Mouse (Mus musculus) kidney, postnatal 0 days (tissue): ENCODE data around the gene Zfp36l2. TPM values are rescaled to one million over a fixed set of nuclear protein-coding genes. Genes with fewer than 3 reads are reported as not detected.

Experiments used
- ATAC-seq: fragments of 200-750 bp; cut with Nextera tagmentation; replicated peaks from 2 replicates; pipeline ENCODE4 v1.8.0; 2017; ENCODE audit warnings: low read depth, moderate number of reproducible peaks, moderate TSS enrichment, moderate library complexity; ENCODE audit not compliant: low FRiP score
- DNase-seq: peaks from one replicate; pipeline ENCODE4 v3.0.0-alpha.2; 2016; ENCODE audit warnings: low spot score
- H3K27ac ChIP-seq: fragments of 300-500 bp; sonication (generic); 2 replicates; pipeline ENCODE4 v1.5.1; 2014; ENCODE audit warnings: mild to moderate bottlenecking
- H3K27me3 ChIP-seq: fragments of 300-500 bp; sonication (generic); 2 replicates; pipeline ENCODE4 v1.6.1; 2014; ENCODE audit warnings: low read length, mixed read lengths; ENCODE audit not compliant: insufficient read depth
- H3K36me3 ChIP-seq: fragments of 300-500 bp; sonication (generic); 2 replicates; pipeline ENCODE4 v1.6.1; 2014; ENCODE audit warnings: low read length, mixed read lengths; ENCODE audit not compliant: insufficient read depth
- H3K4me1 ChIP-seq: fragments of 300-500 bp; sonication (generic); replicated peaks from 2 replicates; pipeline ENCODE4 v1.6.1; 2014; ENCODE audit warnings: antibody characterized with exemption, low read length, mixed read lengths; ENCODE audit not compliant: insufficient read depth
- H3K4me2 ChIP-seq: fragments of 300-500 bp; sonication (generic); 2 replicates; pipeline ENCODE4 v1.6.1; 2014; ENCODE audit warnings: mild to moderate bottlenecking, low read length, moderate library complexity, mixed read lengths
- H3K4me3 ChIP-seq: fragments of 300-500 bp; sonication (generic); replicated peaks from 2 replicates; pipeline ENCODE4 v1.5.1; 2014; ENCODE audit warnings: low read depth, low read length
- H3K9ac ChIP-seq: fragments of 300-500 bp; sonication (generic); 2 replicates; pipeline ENCODE4 v1.6.1; 2014; ENCODE audit warnings: low read depth, low read length
- H3K9me3 ChIP-seq: fragments of 300-500 bp; sonication (generic); replicated peaks from 2 replicates; pipeline ENCODE4 v1.6.1; 2016; ENCODE audit warnings: low read length, inconsistent platforms, mixed read lengths
- CTCF ChIP-seq: IDR thresholded peaks from 2 replicates; pipeline ENCODE4 v1.5.1; 2016; ENCODE audit warnings: antibody characterized with exemption, low read depth, mild to moderate bottlenecking, moderate library complexity
- WGBS: fragments of 180-500 bp; shearing (Covaris S2); extraction: QIAGEN DNeasy Blood & Tissue Kit; methylation state at CpG from one replicate; pipeline ENCODE4 v1.1.7; 2014; 5-methylcytosine and 5-hydroxymethylcytosine counted together
- polyA plus RNA-seq: library from polyadenylated mRNA; unstranded; fragments of >200 nt; fragmentation: Nextera tagmentation; extraction: Ambion mirVana; gene quantifications from 2 replicates; pipeline ENCODE4 v1.2.1, GENCODE M21; 2015

Gene Zfp36l2
- polyA plus RNA-seq, 1 experiment from 2014 or later, result 21.3 TPM

DNA sequence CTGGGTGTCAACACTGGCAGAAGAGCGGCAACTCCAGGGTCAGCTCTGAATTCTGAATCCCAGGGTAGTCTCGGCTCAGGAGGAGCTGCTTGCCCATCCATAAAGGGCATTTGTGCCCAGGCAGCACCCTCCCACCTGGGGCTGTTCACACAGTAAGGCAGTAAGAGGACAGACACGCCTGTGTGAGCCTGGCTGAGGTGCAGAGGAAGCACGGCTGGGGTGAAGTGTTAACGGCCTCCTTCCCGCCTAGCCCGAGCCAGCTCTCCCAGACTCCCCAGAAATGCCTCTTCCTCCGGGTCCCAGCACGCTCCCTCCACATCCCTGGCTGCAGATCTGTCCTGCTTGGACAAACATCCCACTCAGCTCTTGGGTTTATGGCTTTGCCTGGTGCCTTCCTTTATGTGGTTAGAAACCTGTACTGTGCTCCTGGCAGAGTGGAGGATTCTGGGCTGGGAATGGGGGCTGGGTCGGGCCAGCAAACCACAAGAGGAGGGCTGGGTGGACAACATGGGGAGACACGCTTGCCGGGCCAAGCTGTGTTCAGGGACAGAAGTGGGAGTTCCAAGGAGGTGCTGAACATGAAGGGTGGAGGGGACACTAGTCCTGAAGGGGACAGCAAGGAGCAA lies 44.4 kb downstream of the Zfp36l2 start:
- no peak for TF ChIP-seq CTCF
- Histone ChIP-seq H3K4me2 (no peak overlapping the region), H3K9me3 (no peaks in the 10 kb centered on the region), H3K4me3 (no peak overlapping the region), H3K36me3 (no peaks in the 10 kb centered on the region), H3K27ac (peak overlapping the region; percentile 33; the same call in 1 of the 2 replicates), H3K27me3 (no peaks in the 10 kb centered on the region), H3K9ac (no peak overlapping the region), H3K4me1 (peaks cover 29% of the 10 kb centered on the region)
- 17% methylated on average over 12 of the region's 12 CpGs for WGBS
- ATAC-seq (peak; percentile 53), DNase-seq (no peak)

GRCm38 (mm10) chr17:84141691-84142090 lies 46.1 kb downstream of the Zfp36l2 start:
- 64% methylated on average over 6 of the region's 6 CpGs for WGBS
- Histone ChIP-seq H3K9me3 (no peaks in the 10 kb centered on the region), H3K27me3 (no peaks in the 10 kb centered on the region), H3K4me1 (peaks cover 40% of the 10 kb centered on the region), H3K36me3 (no peaks in the 10 kb centered on the region), H3K27ac (peak overlapping the region; percentile 62), H3K4me2 (no peak overlapping the region), H3K9ac (no peak overlapping the region), H3K4me3 (no peak overlapping the region)
- DNase-seq (no peak), ATAC-seq (no peak)
- no peak for TF ChIP-seq CTCF

GRCm38 (mm10) chr17:84140822-84141507 lies 46.8 kb downstream of the Zfp36l2 start:
- 60% methylated on average over 10 of the region's 10 CpGs for WGBS
- H3K4me1 ChIP-seq, result peaks cover 41% of the 10 kb centered on the region

DNA sequence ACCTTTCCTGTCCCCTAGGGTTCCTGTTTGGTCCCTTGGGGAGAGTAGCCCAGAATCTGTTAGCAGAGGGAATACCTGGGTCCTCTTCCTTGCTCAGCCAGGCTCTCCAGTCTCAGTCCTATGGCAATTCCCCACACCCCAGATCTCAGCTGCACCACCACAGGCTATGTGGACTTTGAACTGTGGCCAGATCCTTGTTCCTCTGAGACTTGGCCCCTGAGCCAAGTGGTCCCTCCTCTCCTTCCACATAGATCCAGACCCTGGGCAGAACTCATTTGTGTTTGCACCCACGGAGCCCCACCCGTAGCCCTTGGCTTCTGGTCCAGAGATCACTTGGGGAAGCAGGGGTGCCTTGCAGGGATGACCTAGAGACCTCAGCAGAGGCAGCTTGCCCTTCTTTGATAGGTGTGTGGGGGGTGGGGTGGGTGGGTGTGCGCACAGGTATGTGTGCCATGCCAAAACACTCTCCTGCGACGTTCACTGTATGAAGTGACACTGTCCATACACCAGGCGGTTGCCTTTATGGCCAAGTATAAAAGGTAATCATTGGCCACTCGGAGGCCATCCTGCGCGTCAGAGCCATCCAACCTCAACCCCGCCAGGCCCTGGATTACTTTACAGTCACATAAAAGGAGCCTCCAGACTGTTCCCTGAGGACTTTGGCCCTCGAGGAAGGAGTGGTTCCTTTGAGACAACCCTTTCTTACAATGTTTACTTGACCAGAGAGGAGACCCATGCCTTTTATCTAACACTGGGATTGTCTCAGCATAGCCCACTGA lies 50.2 kb downstream of the Zfp36l2 start:
- Histone ChIP-seq H3K9me3 (no peaks in the 10 kb centered on the region), H3K4me1 (peaks cover 34% of the 10 kb centered on the region), H3K27me3 (no peaks in the 10 kb centered on the region), H3K4me2 (peak overlapping the region; percentile 13; the same call in 1 of the 2 replicates), H3K27ac (peak overlapping the region; percentile 75), H3K4me3 (no peak overlapping the region), H3K9ac (no peak overlapping the region), H3K36me3 (no peaks in the 10 kb centered on the region)
- WGBS, result 57% methylated on average over 11 of the region's 11 CpGs
- DNase-seq (no peak), ATAC-seq (peak; percentile 82)
- no peak for TF ChIP-seq CTCF

More at GRCm38 (mm10) chr17:84140822-84141507, 46.8 kb downstream of the Zfp36l2 start:
- peak; percentile 70 for DNase-seq
- no peak overlapping the region for H3K9ac ChIP-seq
- H3K27me3 ChIP-seq, result no peaks in the 10 kb centered on the region
- TF ChIP-seq CTCF, result no peak
- ATAC-seq, result no peak
- no peaks in the 10 kb centered on the region for H3K36me3 ChIP-seq
- peak overlapping the region; percentile 62 for H3K27ac ChIP-seq
- no peaks in the 10 kb centered on the region for H3K9me3 ChIP-seq
- H3K4me2 ChIP-seq, result no peak overlapping the region
- H3K4me3 ChIP-seq, result no peak overlapping the region

GRCm38 (mm10) chr17:84136669-84137392 lies 50.9 kb downstream of the Zfp36l2 start:
- Histone ChIP-seq H3K4me3 (no peak overlapping the region), H3K4me1 (peaks cover 29% of the 10 kb centered on the region), H3K36me3 (no peaks in the 10 kb centered on the region), H3K27ac (peak overlapping the region; percentile 75), H3K27me3 (no peaks in the 10 kb centered on the region), H3K9ac (no peak overlapping the region), H3K4me2 (peak overlapping the region; percentile 13; the same call in 1 of the 2 replicates), H3K9me3 (no peaks in the 10 kb centered on the region)
- 26% methylated on average over 10 of the region's 10 CpGs for WGBS
- no peak for TF ChIP-seq CTCF
- DNase-seq, result no peak
- ATAC-seq, result peak; percentile 47
